Mouse (Mus musculus): ENCODE measurements around the gene Cnih1.

- TF ChIP-seq CTCF (IDR thresholded peaks at IDR 0.05; ENCODE audit: control insufficient read depth, insufficient read depth, insufficient read length) (no peak), CEBPB (IDR thresholded peaks at IDR 0.05; ENCODE audit: low read depth) (no peak), USF1 (IDR thresholded peaks at IDR 0.05; ENCODE audit: low read depth) (no peak), MYOD1 (IDR thresholded peaks at IDR 0.05; ENCODE audit: control insufficient read depth, insufficient read length, low read depth) (no peak), FOSL1 (IDR thresholded peaks at IDR 0.05; ENCODE audit: insufficient read depth, low read length, poor library complexity, severe bottlenecking) (no peak)
Measured at GRCm38 (mm10) chr14:46807927-46808326, 19.7 kb upstream of the Cnih1 start.
